Mouse (Mus musculus): ENCODE measurements around the gene Rhof.

The Rhof gene

DNA sequence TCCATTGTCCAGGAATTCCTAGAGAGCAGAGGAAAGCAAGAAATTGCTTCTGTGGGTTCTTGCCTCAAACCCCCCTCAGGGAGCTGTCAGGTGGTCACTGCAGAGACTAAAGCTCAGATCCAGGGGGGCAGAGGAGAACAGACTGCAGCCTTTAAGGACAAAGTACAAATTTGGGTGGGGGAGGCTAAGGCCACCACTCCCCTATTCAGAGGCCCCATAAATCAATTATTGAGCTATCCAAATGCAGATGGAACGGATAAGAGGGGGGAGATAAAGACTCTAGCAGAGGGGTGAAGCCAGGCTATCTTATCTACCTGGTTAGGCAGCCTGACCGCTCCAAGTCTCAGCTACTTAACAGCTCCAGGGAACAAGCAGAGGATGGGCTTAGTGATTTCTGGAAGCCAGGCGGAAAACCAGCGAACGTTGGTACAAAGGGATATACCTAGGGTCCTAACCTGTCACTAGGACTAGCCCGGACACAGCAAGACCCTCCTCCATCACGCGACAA is 2.4 kb upstream of the Rhof start:
- no peak for DNase-seq

DNA sequence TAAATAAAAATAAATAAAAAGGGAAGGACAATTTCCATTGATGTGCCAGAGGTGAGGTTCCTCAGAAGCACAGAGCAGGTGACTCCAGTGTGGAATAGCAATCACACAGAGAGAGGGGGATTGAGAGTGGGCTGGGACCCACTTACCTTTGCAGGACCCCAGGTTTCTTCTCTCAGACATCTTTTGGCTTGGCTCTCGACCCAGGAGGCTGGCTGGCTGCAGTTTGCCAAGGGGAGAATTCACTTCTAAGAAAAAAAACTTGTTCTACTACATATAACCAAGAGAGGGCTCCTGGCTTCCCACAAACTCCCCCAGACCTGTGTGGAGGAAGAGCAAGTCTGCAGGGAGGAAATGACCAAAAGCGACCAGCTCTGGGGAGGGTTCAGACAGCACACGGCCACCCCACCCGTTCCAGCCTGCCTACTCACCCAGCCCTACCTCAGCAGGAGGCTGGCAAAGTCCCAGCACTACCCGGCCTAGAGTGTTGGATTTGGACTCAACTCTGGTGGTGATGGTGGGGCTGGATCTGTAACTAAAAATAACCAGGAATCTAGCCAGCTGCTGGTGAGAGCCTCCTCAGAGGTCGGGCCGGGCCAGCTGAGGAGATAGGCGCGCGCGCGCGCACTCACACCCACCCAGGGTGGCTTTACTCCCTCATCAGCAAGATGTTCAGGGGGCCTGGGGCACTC is 1.8 kb upstream of the Rhof start:
- DNase-seq = no peak

DNA sequence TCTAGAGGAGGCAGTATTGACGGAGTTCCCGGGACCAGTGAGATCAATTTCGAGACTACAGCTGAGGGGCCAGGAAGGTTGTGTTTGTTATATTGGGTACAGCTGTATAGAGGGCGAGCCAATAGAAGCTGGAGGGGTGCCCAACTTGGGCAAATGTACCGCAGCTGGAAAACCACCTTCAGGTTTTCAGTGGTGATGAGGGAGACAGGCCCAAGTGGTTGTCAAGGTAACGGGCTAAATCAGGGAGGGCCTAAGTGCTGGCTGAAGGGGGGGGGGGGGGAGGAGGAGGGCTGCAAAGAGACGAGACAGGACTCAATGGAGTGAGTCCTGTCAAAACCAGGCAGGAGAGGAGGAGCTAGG is 1.3 kb upstream of the Rhof start:
- no peak for DNase-seq

DNA sequence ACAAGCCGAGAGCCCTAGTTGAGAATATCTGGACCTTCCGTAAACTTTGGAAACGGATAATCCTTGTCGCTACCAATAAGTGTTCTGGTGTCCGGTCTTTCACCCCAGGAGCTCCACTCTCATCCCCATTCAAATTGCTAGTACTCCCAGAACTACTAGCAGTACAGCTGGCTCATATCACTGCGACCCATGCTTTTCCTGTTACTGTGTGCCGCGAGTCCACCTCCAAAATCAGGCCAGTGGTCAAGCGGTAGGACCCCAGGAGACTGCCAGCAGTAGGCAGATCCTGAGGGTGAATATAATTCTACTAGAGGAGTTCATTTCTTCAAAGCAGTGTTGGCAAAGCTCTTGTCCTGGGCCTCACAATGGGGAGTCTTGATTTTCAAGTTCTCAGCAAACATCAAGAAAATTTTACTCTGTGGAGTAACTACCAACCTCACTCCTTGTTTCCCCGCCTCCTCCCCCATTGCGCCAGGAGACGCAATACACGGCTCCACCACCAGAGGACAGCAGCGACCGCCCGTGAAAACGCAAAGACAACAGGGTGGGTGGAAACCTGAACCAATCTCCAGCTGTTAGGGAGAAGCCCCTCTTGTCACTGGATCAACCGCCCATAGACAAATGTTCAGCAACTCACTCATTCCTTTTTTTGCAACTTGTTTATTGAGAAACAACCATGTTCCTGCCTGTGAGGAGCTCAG is 741 bp upstream of the Rhof start:
- peak; percentile 93 to 94 for DNase-seq

DNA sequence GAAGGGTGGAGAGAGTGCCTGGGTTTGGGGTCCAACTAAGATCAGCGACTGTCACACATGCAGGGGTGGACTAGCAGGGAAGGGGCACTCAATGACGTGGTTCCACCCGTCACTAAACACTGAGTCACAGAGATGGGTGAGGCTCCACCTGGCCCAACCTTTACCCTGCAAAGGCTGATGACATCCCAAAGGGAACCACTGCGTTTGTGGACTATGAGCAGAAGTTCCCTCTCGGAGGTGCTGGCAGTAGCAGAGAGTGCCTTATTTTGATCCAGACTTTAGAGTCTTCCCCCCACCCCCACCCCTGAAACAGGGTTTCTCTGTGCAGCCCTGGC is 1.7 kb downstream of the Rhof start:
- no peak for DNase-seq

DNA sequence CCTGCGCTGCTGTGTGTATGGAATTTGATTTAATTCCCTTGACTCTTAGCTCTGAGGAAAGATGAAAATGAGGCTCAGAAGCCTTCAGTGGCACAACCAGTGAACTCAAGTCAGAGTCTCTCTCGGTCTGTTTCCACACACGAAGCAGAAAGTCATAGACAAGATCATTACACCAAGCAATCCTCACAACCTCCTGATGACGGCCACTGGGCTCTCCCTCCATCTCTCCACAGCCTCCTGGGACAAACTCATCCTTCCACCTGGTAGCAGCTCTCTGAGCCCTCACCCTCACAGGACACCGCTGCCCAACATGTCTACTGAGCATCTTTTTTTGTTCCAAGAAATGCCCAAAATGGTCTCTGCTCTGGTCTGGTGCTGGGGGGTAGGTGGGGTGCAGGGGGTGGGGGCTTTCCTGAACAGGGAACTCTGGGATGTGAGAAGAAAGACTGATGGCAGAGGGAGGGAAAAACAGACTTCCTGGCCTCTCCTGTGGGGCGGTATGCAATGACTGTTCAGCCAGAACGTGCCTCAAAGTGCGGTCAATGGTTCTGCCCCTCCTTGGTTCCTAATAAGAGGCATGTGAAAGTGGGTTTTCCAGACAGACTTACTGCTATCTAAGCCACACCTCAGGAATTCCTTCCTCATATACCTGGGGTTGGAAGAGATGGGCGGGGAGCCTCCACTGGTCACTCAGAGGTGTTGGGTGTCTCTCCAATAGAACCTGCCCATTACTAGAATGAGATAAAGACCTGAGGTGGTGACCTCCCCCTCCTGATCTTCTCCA is 2.3 kb downstream of the Rhof start:
- DNase-seq = no peak

DNA sequence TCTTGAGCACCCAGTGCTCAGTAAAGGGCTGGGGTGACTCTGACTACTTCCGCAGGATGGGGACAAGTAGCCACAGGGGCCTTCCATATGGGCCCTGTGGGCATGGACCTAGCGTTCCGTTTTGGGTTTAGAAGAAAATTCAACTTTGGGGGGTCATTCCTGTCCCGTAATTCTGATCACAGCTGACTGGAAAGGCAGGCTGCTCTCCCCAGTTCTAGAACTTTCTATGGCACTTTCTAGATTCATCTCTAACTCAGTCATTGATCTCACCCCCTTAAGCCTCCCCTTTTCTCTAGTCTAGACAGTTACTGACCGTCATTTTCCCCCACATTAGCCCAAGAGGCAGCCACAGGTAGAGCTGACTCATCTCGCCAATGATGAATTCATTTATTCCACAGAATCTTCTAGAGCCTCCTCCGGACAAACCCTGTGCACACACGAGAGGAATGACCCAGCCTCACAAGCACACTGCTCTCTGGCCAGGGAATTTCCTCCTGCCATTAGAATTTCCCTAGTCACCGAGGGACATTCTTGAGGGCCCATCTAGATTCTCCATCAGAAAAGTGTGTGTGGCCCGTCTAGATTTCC is 3.2 kb downstream of the Rhof start:
- no peak for DNase-seq

DNA sequence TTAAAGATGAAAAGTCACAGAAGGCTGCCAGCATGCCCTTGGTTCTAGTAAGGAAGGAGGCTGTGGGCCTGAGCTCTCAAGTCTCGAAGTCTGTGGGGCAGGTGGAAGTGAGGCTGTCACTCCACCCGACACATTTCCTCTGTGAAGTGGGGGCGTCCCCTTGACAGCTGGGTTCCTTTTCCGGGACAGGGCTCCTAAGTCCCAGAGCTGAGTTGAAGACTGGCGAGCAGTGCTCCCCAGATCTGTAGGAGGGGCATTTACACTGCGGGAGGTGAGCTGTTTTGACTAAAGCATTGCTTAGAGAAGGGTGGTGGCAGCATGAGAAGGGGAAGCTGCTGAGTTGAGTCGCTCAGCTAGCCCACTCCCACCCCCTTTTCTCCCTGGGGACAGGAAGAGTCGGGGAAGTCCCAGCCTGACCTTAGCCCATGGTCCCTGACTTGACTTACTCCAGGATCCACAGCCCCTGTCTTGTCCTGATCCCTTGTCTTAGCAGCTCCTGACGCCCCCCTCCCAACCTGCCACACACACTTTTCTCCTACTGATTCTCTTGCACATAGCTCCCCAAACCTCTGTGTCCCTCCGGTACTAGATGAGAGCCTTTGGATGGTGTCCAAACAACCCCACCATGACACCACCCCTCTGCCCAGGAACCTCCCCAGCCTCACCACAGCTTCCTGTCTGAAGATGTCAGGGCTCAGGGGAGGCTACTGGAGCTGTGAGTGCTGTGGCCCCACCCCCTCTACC is 3.9 kb downstream of the Rhof start:
- peak; percentile 90 to 92 for DNase-seq

DNA sequence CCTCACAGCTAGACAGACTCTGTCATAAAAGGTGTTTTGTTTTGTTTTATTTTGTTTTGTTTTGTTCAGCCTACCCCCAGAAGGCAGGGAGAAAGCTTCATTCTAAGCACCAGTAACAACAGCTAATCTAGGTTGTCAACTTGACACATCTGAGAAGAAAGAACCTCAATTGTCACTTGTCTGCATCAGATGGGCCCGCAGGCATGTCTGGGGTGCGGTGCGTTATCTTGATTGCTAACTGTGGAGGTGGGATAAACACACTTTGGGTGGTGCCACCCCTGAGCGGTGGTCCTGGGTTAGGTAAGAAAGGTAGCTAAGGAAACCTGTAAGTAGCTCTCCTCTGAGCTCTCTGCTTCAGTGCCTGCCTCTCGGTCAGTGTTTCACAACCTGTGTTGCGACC is 5.5 kb downstream of the Rhof start:
- no peak for DNase-seq

DNA sequence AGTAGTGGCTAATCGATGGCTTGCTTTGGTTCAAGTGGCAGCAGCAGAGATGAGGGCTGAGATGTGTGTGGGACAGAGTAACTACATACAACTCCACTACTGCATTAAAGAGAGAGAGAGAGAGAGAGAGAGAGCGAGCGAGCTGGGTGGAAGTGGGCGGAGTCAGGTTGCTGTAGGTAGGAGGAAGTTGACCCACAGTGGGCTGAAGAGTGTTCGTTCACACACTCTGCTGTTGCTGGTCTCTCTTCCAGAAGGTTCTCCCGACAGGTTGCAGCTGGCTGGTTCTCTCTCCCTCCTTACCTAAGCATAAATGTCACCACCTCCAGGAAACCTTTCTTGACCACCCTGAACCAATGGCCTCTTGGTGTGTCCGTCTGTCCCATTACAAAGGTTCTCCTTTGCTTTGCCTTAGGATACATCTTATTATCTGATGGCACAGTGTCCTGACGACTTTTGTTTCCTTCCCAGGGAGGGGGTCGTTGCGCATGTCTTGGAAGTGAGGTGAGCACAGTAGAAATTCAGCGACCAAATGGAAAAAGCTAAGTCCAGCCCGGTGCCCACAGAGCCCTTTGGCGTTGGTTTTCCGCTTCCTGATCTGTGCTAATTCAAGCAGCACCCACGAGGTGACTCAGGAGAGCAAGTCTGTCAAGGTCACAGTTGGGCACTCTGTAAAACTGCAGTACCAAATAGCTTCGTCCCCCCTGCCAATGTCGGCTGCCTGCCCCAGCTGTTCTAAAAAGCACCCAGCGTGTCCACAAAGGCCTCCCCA is 6.7 kb downstream of the Rhof start:
- peak; percentile 79 to 81 for DNase-seq

DNA sequence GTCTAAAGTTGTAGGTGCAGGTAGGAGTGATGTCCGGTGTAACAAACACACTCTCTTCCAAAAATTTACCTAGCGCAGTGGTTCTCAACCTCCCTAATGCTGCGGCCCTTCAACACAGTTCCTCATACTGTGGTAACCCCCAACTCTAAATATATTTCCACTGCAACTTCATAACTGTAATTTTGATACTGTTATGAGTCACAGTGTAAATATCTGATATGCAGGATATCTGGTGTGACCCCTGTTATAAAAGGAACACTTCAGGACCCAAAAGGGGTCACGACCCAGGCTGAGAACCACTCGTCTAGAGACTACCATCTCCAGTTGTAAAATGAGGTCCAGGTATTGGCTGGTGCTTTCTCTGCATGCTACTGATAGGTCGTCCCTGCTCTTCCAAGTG is 7.4 kb downstream of the Rhof start:
- no peak for DNase-seq

DNA sequence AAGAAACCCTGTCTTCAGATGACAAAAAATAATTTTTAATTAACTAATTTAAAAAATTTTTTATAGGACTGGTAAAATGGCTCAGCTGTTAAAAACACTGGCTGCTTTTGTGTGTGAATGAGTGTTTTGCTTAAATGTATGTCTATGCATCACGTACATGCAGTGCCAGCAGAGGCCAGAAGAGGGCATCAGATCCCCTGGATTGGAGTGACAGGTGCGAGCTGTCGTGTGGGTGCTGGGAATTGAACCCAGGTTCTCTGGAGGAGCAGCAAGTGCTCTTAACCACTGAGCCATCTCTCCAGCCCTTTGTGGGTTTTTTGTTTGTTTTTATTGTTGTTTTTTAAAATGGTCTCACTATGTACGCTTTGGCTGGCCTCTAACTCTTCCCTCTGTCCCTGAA is 10.3 kb downstream of the Rhof start:
- DNase-seq = peak; percentile 66 to 69

DNA sequence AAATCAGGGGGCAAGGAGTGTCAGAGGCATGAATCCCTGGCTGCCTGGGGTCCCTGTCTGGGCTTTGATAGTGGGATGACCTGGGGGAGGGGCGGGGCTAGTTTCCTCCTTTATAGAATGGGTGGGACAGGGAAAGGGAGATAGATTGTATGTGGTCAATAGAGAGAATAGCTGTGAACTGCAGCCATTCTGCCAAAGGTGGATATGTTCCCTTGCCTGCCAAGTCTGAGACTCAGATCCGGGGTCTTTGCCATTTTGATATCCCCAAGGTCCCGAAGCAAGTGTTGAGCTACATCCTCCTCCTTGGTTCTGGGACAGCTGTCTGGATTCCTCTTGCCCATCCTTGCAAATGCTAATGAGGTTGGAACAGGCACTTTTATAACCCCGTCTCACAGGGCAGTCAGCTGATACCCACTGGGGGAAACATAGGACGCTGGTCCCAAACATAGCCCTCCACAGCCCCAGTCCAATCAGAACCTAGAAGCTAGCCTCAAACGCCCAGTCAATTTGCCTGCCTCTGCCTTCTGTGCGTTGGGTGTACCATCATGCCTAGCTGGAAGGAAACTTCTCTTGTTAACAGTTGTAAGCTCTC is 11.8 kb downstream of the Rhof start:
- DNase-seq = no peak

DNA sequence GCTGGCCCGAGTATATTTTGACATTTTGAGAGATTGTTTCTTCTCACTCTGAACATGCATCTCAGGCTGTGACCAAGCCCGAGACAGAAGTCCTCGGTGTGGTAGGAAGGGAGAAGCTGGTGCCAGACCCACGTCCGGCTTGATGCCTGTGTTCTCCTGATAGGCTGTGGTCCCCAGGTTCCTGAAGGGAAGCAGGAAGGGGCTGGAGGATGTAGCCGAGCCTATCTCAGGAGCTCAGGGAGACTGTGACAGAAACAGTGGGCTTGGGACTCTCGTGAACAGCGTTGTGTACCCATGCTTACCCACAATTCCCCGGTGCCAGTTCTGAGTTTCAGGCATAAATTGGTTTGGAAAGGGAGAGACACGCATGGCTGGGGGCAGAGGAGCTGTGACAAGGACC is 13.7 kb downstream of the Rhof start:
- no peak for DNase-seq

DNA sequence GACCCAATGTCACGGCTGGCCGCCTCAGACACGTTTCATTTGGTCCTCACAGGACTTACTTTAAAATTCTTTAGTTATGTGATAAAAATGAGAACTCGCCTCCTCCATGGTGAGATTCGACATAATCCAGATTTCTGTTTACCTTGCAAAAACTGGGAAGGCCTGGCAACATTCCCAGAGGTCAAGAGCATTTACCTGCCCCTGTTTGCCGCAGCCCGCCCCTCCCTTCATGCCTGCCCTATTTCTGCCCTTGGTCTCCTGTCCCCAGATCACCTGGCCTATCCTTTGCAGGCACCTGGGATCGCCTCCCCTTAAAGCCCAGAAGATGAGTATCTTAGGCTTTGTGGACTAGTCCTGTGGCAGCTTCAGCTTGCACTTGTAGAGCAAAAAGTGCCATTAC is 14.7 kb downstream of the Rhof start:
- DNase-seq = no peak

DNA sequence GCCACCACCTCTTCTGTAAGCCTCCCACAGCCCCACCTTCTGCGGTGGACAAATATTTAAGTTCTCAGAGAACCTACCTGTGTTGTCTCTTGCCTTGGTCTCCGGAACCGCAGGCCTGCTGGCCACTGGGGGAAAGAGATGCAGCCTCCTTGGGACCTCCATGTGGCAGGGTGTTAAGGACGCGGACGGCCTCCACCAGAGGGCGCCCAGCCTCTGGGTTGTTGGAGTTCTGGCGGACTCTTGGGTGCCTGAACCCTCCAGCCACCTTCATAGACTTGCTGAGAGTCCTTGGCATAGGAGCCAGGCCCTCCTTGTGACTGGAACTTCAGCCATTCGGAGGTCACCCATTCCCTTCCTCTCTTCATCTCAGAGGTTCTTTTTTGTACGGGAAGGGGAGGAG is 15.2 kb downstream of the Rhof start:
- DNase-seq = peak; percentile 89 to 90

DNA sequence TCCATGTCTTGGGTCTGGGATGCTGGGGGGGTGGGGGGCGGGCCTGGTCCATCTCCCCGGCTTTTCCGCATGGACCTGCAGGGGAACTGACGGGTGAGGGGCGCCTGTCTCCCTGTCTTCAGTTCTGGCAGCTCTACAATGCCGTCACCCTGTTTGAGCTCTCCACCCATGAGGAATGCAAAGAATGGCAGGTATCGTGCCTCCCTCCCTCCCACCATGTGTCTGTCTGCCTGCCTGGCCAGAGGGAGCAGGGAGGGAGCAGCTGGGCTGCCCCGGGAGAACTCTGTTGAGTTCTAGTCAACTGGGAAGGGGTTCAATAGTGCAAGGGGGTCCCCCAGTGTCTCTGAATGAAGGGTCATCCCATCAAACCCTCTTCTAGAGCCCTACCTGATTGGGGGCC is 16.4 kb downstream of the Rhof start:
- no peak for DNase-seq

DNA sequence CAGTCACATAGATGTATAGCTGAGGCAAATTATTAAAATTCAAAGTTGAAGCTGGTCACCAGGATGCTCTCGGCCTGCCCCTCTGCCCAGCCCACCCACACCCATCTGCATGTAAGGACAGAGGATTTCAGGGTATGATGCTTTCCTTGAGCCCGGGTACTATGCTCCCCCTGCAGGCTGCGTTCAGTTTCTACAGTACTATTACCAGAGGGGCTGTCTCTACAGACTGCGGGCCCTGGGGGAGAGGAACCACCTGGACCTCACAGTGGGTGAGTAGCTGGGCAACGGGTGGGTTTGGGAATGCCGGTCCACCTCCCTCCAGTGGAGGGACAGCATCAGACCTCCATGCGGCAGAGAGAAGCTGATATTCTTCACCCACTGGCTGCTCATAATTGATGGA is 17.6 kb downstream of the Rhof start:
- DNase-seq = peak; percentile 51 to 60

DNA sequence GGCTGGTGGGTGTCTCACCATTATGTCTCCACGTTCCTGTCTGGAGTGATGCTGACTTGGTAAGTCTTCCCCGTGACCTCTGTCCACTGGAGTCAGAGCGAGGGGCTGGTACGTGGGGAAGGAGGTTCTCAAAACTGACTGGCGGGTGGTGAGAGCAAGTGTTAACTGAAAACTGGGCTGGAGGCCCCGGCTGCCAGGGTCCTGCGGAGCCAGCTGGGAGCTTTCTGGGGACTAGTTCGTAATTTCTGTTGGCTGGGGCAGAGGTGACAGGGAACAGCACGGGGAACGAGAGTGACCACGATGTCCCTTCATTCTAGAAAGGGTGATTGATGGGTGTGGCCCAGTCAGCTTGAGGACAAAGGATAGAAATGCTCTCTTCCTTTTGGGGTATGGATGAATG is 18.4 kb downstream of the Rhof start:
- no peak for DNase-seq

DNA sequence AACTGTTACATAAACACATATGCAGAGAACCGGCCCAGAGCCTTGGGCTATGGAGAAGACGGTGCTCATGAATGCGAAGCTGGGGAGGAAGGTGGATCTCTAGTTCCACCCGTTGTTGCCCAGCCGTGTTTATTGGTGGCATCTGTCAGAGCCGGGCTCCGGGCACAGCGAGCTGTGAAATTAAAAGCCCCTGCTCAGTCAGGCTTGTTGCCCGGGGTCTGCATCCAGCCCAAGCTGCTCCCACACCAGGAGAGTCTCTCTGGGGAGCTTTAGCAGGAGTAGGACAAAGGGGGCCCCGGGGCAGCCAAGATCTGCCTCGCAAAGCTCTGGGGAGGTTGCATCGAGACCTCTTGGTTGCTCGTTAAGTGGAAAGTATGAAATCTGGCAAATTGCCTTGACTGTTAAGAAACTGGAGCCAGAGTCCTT is 22.2 kb downstream of the Rhof start:
- DNase-seq = no peak

DNA sequence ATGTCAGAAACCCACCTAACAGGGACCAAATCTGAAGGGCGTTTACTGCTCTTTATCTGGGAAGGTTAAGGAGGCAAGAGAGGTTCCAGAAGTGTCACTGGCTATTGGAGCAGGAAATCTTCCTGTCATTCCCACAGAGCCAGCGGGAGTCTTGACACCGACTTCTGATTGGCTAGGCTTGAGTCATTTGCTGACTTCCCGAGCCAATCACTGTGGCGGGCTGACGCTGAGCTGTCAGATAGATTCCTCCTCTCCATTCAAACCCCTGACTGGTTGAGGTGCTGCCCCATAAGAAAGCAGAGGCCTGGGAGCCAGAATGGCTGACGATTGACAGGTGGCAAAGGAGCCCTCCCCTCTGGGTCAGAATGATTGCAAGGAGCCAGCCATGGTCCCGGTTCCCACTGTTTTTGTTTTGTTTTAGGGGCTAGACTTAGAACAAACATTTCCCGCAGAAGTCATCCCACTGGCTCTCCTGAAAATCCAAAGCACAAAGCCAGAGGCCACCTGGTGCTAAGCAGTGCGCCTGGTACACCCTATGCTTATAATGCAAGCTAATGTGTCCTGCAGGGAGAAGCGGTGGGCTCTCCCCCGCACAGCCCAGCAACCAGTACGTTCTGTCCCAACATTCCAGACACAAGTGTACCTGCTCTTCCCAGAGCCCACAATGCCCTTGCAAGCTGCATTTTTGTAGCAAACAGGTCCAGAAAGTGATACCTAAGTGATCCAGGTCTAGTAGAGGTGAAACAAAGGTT is 22.9 kb downstream of the Rhof start:
- DNase-seq = no peak
